Mouse (Mus musculus): Measurements from ENCODE around the gene Gm20503.

Gene Gm20503

GRCm38 (mm10) chr4:59007974-59008373 is 5.0 kb downstream of the Gm20503 start:
- no peak for DNase-seq

GRCm38 (mm10) chr4:59009186-59009585 is 6.2 kb downstream of the Gm20503 start:
- DNase-seq, result no peak

GRCm38 (mm10) chr4:59009696-59010095 is 6.7 kb downstream of the Gm20503 start:
- no peak for DNase-seq

- DNase-seq, result no peak
Observed at GRCm38 (mm10) chr4:59011446-59011845, 8.4 kb downstream of the Gm20503 start.

- DNase-seq, result no peak
Observed at GRCm38 (mm10) chr4:59015181-59015580, 12.2 kb downstream of the Gm20503 start.

GRCm38 (mm10) chr4:59016922-59017321 is 13.9 kb downstream of the Gm20503 start:
- DNase-seq, result no peak

GRCm38 (mm10) chr4:59034325-59034917 is 31.4 kb downstream of the Gm20503 start:
- DNase-seq, result peak in 1 of 2 experiments; percentile 4

- peak; percentile 54 to 82 for DNase-seq
Observed at GRCm38 (mm10) chr4:59034918-59035785, 32.1 kb downstream of the Gm20503 start, which contains the start of gene Gng10. Gene Gng10, plus strand, starts transcription at chr4:59035088.

GRCm38 (mm10) chr4:59035786-59036350 is 32.9 kb downstream of the Gm20503 start:
- no peak for DNase-seq

GRCm38 (mm10) chr4:59036490-59037127 is 33.6 kb downstream of the Gm20503 start:
- peak; percentile 71 to 87 for DNase-seq

- DNase-seq, result no peak
Observed at GRCm38 (mm10) chr4:59037525-59037924, 34.5 kb downstream of the Gm20503 start.

- no peak for DNase-seq
Observed at GRCm38 (mm10) chr4:59040397-59041287, 37.6 kb downstream of the Gm20503 start.

- DNase-seq, result no peak
Observed at GRCm38 (mm10) chr4:59043074-59043473, 40.1 kb downstream of the Gm20503 start.

GRCm38 (mm10) chr4:59043891-59044290 is 40.9 kb downstream of the Gm20503 start:
- DNase-seq, result no peak

GRCm38 (mm10) chr4:59047222-59047621 is 44.2 kb downstream of the Gm20503 start:
- no peak for DNase-seq

- no peak for DNase-seq
Observed at GRCm38 (mm10) chr4:59051081-59051480, 48.1 kb downstream of the Gm20503 start.

- no peak for DNase-seq
Observed at GRCm38 (mm10) chr4:59057929-59058328, 54.9 kb downstream of the Gm20503 start.

- no peak for DNase-seq
Observed at GRCm38 (mm10) chr4:59062526-59062925, 59.5 kb downstream of the Gm20503 start.

GRCm38 (mm10) chr4:59069276-59069675 is 66.3 kb downstream of the Gm20503 start:
- DNase-seq, result no peak

- no peak for DNase-seq
Observed at GRCm38 (mm10) chr4:59083430-59083829, 80.4 kb downstream of the Gm20503 start.

- no peak for DNase-seq
Observed at GRCm38 (mm10) chr4:59089391-59089790, 86.4 kb downstream of the Gm20503 start.

Data from kidney, postnatal 36 days (tissue).